Mouse (Mus musculus) left cerebral cortex, postnatal 25 days (tissue): ENCODE measurements around the gene Usp40. TPM values are rescaled to one million over a fixed set of nuclear protein-coding genes. Genes with fewer than 3 reads are reported as not detected.
A peak's percentile ranks its signal among the peaks of the same experiment; 100 is the strongest.
"Not testable (repeated sequence)": the region's sequence is repeated elsewhere in the genome, so short reads cannot be mapped to it uniquely, and the experiment has no call there.

Experiments used
- DNase-seq, 2 experiments: peaks; one replicate each; pipeline ENCODE4 v3.0.0; 2022; ENCODE audit warnings: low spot score in 2 of 2, mixed read lengths in 1 of 2
- intact Hi-C: fragments of 180-260 bp; cut with DNase I; formaldehyde crosslinking; loops from one replicate; pipeline ENCODE4 v1.15.1; 2025
- total RNA-seq, 2 experiments: library from RNA; stranded (reverse); gene quantifications; 2 replicates each; pipeline ENCODE4 v1.2.3; 2021

Gene Usp40
- 10 to 100 TPM; 19.6 to 25.0 TPM for total RNA-seq

GRCm38 (mm10) chr1:88008211-88008697 is at the start of gene Usp40:
Gene Usp40, minus strand, starts transcription at chr1:88008551.
- peak; percentile 79 to 85 for DNase-seq
- intact Hi-C loops: loop anchor here (10.0 kb wide), 1 partner anchor 307 kb away; no protein-coding TSS in a partner anchor

GRCm38 (mm10) chr1:88055088-88055487 is 46.7 kb upstream of the Usp40 start, which contains the start of gene Ugt1a10:
Gene Ugt1a10, plus strand, starts transcription at chr1:88055388.
- DNase-seq: no peak

GRCm38 (mm10) chr1:88047408-88047807 is 39.1 kb upstream of the Usp40 start:
- DNase-seq, intact Hi-C loops: not testable (repeated sequence)

More at GRCm38 (mm10) chr1:88055088-88055487, 46.7 kb upstream of the Usp40 start, which contains the start of gene Ugt1a10:
- intact Hi-C loops: no loop called here

GRCm38 (mm10) chr1:88044832-88045437 is 36.6 kb upstream of the Usp40 start:
- intact Hi-C loops, DNase-seq: not testable (repeated sequence)

- intact Hi-C loops, DNase-seq: not testable (repeated sequence)
Measured at GRCm38 (mm10) chr1:88043044-88043443, 34.7 kb upstream of the Usp40 start.

- intact Hi-C loops, DNase-seq: not testable (repeated sequence)
Measured at GRCm38 (mm10) chr1:88025244-88025643, 16.9 kb upstream of the Usp40 start.

GRCm38 (mm10) chr1:88015371-88015770 is 7.0 kb upstream of the Usp40 start:
- no peak for DNase-seq
- intact Hi-C loops: no loop called here

- intact Hi-C loops: no loop called here
- no peak for DNase-seq
Measured at GRCm38 (mm10) chr1:88014671-88015070, 6.3 kb upstream of the Usp40 start.

GRCm38 (mm10) chr1:88014194-88014593 is 5.8 kb upstream of the Usp40 start:
- DNase-seq: no peak
- intact Hi-C loops: no loop called here

- DNase-seq: no peak
- intact Hi-C loops: no loop called here
Measured at GRCm38 (mm10) chr1:88013726-88014125, 5.4 kb upstream of the Usp40 start.

GRCm38 (mm10) chr1:88009521-88009920 is 1.2 kb upstream of the Usp40 start:
- no peak for DNase-seq
- intact Hi-C loops: loop anchor here (10.0 kb wide), 1 partner anchor 305 kb away; no protein-coding TSS in a partner anchor

- intact Hi-C loops: loop anchor here (10.0 kb wide), 1 partner anchor 306 kb away; no protein-coding TSS in a partner anchor
Measured at GRCm38 (mm10) chr1:88008735-88009134, 384 bp upstream of the Usp40 start.

GRCm38 (mm10) chr1:88007692-88008210 is 600 bp downstream of the Usp40 start:
- intact Hi-C loops: loop anchor here (10.0 kb wide), 1 partner anchor 307 kb away; no protein-coding TSS in a partner anchor
- DNase-seq: no peak

More at GRCm38 (mm10) chr1:88008735-88009134, 384 bp upstream of the Usp40 start:
- no peak for DNase-seq

GRCm38 (mm10) chr1:87992716-87993115 is 15.6 kb downstream of the Usp40 start:
- no peak for DNase-seq
- intact Hi-C loops: no loop called here

GRCm38 (mm10) chr1:87982291-87982690 is 26.1 kb downstream of the Usp40 start:
- peak; percentile 14 to 64 for DNase-seq
- intact Hi-C loops: loop anchor here (10.0 kb wide), 1 partner anchor 537 kb away; no protein-coding TSS in a partner anchor

GRCm38 (mm10) chr1:87970381-87970780 is 38.0 kb downstream of the Usp40 start:
- intact Hi-C loops: no loop called here
- no peak for DNase-seq

GRCm38 (mm10) chr1:87961459-87962167 is 46.7 kb downstream of the Usp40 start:
- no peak for DNase-seq
- intact Hi-C loops: no loop called here

- DNase-seq: no peak
- intact Hi-C loops: no loop called here
Measured at GRCm38 (mm10) chr1:87960752-87961151, 47.6 kb downstream of the Usp40 start.

- no peak for DNase-seq
- intact Hi-C loops: no loop called here
Measured at GRCm38 (mm10) chr1:87959998-87960431, 48.3 kb downstream of the Usp40 start.

GRCm38 (mm10) chr1:87959532-87959931 is 48.8 kb downstream of the Usp40 start:
- no peak for DNase-seq
- intact Hi-C loops: no loop called here
